Mouse (Mus musculus) erythroblast, adult 5-6 weeks (primary cell): ENCODE results near the gene 4930523C07Rik. TPM values are rescaled to one million over a fixed set of nuclear protein-coding genes. Genes with fewer than 3 reads are reported as not detected.
A peak's percentile ranks its signal among the peaks of the same experiment; 100 is the strongest.

Experiments
- ATAC-seq: replicated peaks from 2 replicates; pipeline ENCODE4 v1.8.0; 2016; ENCODE audit warnings: moderate number of reproducible peaks, mild to moderate bottlenecking, moderate TSS enrichment, inconsistent platforms; ENCODE audit not compliant: poor library complexity, low FRiP score, severe bottlenecking
- total RNA-seq, 2 experiments: library from RNA; stranded (forward) in 1 of 2; stranded (reverse) in 1 of 2; fragments of 150-400 nt in 1 of 2; fragments of 200-764, 138-1000 nt in 1 of 2; gene quantifications; 2 replicates each; pipeline versions ENCODE4 v1.2.3 to v1.2.4; 2015 to 2017; ENCODE audit warnings: low replicate concordance in 2 of 2

The 4930523C07Rik gene
- total RNA-seq, 2 experiments from 2014 or later: 14.2 to 30.2 TPM

GRCm38 (mm10) chr1:160045056-160045715, 1.0 kb downstream of the 4930523C07Rik start:
- peak; percentile 47; the same call in 1 of the 2 replicates for ATAC-seq

- no peak for ATAC-seq
Observed at GRCm38 (mm10) chr1:160045971-160046370, 1.8 kb downstream of the 4930523C07Rik start.

- no peak for ATAC-seq
Observed at GRCm38 (mm10) chr1:160046786-160047185, 2.6 kb downstream of the 4930523C07Rik start.

- no peak for ATAC-seq
Observed at GRCm38 (mm10) chr1:160047481-160047931, 3.3 kb downstream of the 4930523C07Rik start.

- no peak for ATAC-seq
Observed at GRCm38 (mm10) chr1:160049131-160049880, 5.1 kb downstream of the 4930523C07Rik start.

- no peak for ATAC-seq
Observed at GRCm38 (mm10) chr1:160050898-160051297, 6.7 kb downstream of the 4930523C07Rik start.

GRCm38 (mm10) chr1:160052556-160053315, 8.6 kb downstream of the 4930523C07Rik start:
- no peak for ATAC-seq

GRCm38 (mm10) chr1:160053510-160054305, 9.5 kb downstream of the 4930523C07Rik start:
- ATAC-seq: no peak

- ATAC-seq: no peak
Observed at GRCm38 (mm10) chr1:160054366-160055078, 10.3 kb downstream of the 4930523C07Rik start.

GRCm38 (mm10) chr1:160057657-160058056, 13.5 kb downstream of the 4930523C07Rik start:
- no peak for ATAC-seq

- ATAC-seq: no peak
Observed at GRCm38 (mm10) chr1:160059908-160060307, 15.7 kb downstream of the 4930523C07Rik start.

- no peak for ATAC-seq
Observed at GRCm38 (mm10) chr1:160060542-160060941, 16.4 kb downstream of the 4930523C07Rik start.

- peak; percentile 84 for ATAC-seq
Observed at GRCm38 (mm10) chr1:160061321-160061720, 17.1 kb downstream of the 4930523C07Rik start.

GRCm38 (mm10) chr1:160061725-160062366, 17.7 kb downstream of the 4930523C07Rik start:
- peak; percentile 83 for ATAC-seq

GRCm38 (mm10) chr1:160064547-160065144, 20.5 kb downstream of the 4930523C07Rik start:
- ATAC-seq: no peak

- ATAC-seq: no peak
Observed at GRCm38 (mm10) chr1:160078882-160079661, 34.9 kb downstream of the 4930523C07Rik start.

GRCm38 (mm10) chr1:160080800-160081436, 36.7 kb downstream of the 4930523C07Rik start:
- ATAC-seq: peak; percentile 76
